Mouse (Mus musculus) monocyte, adult 5-6 weeks (primary cell): ENCODE data around the gene Psmb9. TPM values are rescaled to one million over a fixed set of nuclear protein-coding genes. Genes with fewer than 3 reads are reported as not detected.

Experiments used
- ATAC-seq: fragments of 153-309, 156-312 bp; replicated peaks from 2 replicates; pipeline ENCODE4 v1.8.0; 2017; ENCODE audit warnings: mild to moderate bottlenecking; ENCODE audit not compliant: low TSS enrichment, insufficient number of reproducible peaks, severe bottlenecking, poor library complexity, low FRiP score
- total RNA-seq: library from RNA; stranded (forward); fragments of 200-1000, 200-491, 200-594 nt; gene quantifications from 3 replicates; pipeline ENCODE4 v1.2.3, GENCODE M21; 2017

Gene Psmb9
- total RNA-seq, 1 experiment from 2014 or later: 198 TPM

DNA sequence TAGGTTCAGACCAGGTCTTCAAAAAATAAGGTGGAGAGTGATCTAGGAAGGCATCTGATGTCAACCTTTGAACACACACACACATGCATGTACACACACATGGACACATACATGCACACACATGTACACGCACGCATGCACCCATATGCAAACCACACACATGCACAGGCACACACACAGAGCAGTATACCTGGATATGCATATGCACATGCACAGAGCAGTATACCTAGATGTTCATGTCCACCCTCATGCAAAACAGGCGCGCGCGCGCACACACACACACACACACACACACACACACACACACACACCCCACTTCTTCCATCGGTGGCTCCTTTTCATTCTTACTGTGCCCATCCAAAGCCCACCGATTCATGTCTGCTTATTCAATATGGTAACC lies 20.3 kb upstream of the Psmb9 start:
- ATAC-seq: no peak

DNA sequence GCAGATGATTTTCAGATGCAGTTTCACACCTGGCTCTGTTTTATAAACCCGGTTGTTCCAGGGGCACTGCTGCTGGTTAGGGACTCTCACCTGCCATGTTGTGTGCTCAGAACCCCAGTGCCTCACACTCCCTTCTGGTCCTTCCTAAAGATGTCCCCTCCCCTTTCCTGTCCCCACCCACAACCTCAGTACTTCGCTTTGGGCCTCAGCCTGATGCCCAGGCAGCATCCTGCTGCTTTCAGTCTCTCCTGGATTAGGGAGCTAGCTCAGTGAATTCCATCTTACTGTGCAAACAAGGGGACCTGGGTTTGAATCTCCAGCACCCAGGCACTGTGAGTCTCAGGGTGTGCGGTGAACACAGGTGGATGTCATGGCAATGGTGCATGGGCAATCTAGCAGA lies 19.9 kb upstream of the Psmb9 start:
- no peak for ATAC-seq

DNA sequence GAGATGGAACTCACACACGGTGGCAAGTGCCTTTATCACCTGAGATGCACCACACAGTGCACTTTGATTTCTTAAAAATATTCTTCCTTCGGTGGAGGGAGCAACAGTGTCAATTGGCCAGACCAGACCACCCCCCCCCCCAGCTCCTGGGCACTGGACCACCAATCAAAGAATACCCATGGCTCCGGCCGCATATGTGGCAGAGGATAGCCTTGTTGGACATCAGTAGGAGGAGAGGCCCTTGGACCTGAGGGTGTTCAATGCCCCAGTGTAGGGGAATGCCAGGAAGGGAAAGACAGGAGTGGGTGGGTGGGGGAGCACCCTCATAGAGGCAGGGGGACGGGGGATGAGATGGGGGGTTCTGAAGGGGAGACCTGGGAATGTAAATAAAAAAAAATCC lies 19.2 kb upstream of the Psmb9 start:
- no peak for ATAC-seq

DNA sequence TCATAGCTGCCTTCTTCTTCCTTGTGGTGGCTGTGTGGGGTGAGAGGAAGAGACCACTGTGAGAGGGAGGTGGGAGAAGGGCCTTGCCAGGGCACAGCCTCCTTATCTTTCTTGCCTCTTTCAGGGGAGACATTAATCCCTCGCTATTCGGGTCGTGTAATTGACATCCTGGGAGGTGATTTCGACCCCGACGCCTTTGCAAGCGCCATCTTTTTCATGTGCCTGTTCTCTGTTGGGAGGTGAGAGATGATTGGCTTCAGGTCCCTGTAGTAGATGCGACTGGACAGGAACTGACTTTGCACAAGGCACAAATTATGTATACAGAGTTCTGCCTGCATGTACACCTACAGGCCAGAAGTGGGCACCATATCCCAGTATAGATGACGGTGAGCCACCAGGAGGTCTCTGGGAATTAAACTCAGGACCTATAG lies 18.2 kb upstream of the Psmb9 start:
- peak; percentile 65 for ATAC-seq

DNA sequence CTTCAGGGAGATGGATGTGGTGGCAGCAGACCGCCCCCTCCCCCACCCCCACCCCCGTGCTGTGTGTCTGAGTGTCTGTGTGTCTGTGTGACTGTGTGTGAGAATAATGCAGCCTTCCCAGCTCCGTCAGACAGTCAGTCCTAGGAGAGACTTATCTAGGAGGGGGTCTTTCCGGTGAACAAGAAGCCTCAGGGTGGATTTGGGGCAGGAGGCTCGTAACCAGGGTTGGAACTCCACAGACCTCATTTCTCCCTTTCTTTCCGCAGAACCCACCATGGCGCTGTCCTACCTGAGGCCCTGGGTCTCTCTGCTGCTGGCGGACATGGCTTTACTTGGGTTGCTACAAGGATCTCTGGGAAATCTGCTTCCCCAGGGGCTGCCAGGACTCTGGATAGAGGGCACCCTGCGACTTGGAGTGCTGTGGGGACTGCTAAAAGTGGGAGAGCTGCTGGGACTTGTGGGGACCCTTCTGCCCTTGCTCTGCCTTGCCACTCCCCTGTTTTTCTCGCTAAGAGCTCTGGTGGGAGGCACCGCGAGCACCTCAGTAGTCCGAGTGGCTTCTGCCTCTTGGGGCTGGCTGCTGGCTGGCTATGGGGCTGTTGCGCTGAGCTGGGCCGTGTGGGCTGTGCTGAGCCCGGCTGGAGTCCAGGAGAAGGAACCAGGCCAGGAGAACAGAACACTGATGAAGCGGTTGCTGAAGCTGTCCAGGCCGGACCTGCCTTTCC lies 17.6 kb upstream of the Psmb9 start:
- ATAC-seq: no peak

DNA sequence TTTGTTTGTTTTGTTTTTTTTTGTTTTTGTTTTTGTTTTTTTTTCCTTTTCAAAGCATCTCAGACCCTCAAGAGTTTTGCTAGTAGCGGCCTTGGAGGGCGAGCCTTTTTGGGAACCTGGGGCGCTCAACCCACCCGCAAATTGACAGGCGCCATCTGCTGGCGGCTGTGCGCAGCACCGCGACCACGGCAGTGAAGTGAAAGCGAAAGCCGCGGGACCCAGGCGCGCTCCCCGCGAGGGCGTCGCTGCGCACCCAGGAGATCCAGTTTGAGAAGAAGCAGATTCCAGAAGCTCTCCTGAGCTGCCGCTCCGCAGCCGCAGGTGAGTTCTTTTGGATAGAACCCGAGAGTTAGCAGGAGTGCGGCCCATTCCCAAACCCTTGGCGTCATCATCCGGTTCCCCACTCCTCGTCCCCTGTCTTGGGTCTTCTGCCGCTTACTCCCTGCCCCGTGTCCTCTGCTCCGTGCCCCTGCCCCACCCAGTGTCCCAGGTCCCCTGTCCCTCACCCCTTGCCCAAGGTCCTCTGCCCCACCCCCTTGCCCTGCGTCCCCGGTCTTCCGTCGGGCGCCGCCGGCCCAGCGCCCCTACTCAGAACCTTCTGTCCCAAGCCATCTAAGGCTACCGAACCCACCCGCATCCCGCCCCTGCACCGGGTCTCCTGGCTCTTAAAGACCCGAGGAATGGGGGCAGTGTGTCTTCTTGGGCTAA lies 16.9 kb upstream of the Psmb9 start:
- ATAC-seq: peak; percentile 65

DNA sequence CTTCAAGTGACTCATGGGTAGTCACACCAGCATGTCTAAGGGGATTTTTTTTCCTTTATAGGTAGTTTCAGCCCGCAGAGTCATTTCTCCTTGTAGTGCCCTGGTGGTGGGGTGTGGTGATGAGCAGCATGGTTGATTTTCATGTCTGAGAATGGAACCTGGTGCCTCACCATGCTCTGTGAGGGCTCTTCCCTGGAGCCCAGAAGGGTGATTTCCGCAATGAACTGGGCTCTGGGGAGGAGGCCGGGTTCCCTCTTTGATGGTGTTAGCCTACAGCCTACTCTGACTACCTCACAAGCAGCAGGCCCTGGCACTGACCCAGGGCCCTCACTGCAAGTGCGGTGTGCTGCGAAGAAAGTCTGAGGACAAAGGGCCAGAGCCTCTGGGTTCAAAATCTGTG lies 15.9 kb upstream of the Psmb9 start, which contains the start of gene Tap2:
Gene Tap2 (plus strand): TSS at position 84 of the 400 bp plus-strand sequence.
- no peak for ATAC-seq

DNA sequence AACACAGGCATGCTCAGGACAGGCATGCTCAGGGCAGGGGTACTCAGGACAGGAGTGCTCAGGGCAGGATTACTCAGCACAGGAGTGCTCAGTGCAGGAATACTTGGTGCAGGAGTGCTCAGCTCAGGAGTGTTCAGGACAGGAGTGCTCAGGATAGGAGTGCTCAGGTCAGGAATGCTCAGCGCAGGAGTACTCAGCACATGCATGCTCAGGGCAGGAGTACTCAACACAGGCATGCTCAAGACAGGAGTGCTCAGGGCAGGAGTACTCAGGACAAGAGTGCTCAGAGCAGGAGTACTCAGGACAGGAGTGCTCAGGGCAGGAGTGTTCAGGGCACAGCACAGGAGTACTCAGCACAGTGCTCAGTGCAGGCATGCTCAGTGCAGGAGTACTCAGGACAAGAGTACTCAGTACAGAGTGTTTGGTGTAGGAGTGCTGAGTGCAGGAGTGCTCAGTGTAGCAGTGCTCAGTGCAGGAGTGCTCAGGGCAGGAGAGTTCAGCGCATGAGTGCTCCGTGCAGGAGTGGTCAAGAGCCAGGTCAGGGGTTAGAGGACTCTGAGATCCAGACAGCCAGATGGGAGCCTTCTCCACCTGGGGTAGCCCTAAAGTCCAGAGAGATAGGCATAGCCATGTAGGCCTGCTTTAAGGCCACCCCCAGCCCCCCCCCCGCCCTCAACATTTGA lies 15.3 kb upstream of the Psmb9 start:
- no peak for ATAC-seq

DNA sequence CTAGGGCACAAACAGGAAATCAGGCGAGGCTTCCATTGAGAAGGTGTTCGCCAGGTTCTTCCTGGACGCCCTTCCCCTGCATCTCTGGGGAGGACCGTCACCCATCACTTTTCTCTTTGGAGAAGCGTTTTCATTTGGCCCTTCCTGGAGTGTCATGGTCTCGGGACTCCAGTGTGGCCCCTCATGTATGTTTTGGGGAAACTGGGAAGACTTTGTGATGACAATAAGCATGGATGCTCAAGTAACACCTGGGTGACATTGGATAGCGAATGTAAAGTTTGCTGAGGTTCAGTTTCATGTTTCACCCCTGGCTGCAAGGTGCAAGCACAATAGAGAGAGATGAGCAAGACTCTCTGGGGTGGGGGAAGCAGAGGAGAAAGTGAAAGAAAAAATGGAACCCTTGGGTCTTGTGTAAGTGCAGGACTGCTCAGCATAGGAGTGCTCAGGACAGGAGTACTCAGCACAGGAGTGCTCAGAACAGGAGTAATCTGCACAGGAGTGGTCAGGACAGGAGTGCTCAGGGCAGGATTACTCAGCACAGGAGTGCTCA lies 14.0 kb upstream of the Psmb9 start:
- ATAC-seq: no peak

DNA sequence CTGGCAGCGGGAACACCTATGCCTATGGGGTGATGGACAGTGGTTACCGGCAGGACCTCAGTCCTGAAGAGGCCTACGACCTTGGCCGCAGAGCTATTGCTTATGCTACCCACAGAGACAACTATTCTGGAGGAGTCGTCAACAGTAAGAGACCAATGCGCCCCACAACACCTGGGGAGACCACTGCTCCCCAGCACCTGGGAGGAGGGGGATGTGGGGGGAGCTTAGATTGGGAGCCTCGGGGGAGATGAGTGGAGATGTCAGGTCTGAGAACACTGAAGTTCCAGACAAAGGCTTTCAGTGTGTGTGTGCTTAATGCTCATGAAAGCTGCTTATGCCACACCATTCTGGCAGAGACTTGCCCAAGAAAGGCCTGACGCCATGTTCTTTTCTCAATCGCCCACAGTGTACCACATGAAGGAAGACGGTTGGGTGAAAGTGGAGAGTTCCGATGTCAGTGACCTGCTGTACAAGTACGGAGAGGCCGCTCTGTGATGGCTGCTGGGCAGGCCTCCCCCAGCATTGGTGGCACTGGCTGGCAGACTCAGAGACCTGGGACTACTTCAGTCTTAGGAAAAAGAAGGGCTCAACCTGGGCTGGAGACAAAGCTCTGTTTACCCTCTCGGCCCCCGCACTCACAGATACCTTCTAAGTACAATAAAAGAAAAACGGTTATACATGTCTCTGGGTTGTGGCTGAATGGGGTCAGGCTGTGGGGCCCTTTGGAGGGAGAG lies 13.4 kb upstream of the Psmb9 start:
- no peak for ATAC-seq

DNA sequence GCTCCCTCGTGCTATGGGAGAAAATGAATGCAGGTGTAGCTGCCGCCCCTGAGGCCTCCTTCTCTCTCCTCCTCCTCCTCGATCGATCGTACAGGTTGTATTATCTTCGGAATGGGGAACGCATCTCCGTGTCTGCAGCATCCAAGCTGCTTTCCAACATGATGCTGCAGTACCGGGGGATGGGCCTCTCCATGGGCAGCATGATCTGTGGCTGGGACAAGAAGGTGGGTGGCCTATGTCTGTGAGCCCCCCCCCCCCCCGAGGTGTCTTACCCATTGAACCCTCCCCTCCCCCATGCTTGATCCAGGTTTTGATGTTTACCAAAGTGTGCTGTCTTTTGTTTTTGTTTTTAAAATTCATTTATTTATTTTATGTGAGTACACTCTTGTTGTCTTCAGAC lies 12.5 kb upstream of the Psmb9 start:
- ATAC-seq: no peak

DNA sequence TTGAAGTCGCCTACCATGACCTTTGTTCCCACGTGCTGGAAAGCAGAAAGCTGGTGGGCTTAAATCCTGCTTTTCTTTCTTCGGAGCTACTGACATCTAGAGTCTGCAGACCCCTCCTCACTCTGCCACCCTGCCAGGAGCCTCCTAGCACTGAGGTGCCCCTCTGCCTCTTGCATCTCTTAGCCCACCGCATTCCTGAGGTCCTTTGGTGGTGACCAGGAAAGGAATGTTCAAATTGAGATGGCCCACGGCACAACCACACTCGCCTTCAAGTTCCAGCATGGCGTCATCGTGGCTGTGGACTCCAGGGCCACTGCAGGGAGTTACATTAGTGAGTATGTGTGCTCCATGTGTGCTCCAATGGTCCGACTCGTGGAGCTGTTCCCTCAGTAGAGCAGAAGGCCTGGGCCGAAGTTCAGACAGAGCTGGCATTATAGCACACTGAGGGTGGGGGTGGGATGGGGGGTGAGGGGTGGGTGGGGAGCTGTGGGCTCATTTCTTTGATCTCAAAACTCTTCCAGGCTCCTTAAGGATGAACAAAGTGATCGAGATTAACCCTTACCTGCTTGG lies 11.6 kb upstream of the Psmb9 start:
- ATAC-seq: no peak

DNA sequence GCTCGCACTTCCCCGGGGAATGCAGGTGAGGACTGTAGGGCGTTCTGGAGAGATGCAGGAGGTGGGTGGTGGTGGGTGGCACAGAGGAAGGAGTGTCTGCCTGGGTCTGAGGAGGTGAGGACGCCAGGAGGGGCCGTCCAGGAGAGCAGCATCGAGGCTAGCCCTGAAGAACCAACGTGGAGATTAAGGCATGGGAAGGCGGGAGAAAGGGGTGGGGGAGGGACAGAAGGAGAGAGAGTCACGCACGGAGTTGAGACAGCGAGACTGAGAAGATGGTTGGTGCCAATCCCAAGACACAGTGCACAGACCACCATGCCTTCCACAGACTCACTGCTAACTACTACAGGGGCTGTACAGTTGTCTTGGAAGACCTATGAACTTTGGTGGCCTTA lies 11.0 kb upstream of the Psmb9 start:
- no peak for ATAC-seq

DNA sequence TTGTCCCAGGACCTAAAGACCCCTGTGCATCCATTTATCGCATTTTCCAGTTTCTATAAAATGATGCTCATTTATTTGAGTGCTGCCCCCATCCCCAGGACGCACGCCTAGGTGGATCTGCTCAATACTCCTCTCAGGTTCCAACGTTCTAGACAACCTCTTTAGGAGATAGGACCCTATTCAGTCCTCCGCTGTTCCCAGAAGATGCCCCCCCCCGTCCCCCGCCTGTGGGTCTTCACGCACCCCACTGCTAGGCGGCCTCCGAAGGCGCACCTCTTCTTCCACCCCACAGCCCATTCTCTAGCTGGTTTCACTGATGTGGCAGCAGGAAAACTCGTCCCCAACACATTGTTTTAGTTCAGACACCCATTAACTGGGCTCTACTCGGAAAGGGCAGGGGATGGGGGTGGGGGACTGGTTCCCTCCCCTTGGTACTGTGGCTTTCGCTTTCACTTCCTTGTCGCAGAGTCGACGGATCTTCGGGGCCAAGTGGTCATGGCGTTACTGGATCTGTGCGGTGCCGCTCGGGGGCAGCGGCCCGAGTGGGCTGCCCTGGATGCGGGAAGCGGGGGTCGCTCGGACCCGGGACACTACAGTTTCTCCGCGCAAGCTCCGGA lies 10.4 kb upstream of the Psmb9 start:
- ATAC-seq: peak; percentile 72

DNA sequence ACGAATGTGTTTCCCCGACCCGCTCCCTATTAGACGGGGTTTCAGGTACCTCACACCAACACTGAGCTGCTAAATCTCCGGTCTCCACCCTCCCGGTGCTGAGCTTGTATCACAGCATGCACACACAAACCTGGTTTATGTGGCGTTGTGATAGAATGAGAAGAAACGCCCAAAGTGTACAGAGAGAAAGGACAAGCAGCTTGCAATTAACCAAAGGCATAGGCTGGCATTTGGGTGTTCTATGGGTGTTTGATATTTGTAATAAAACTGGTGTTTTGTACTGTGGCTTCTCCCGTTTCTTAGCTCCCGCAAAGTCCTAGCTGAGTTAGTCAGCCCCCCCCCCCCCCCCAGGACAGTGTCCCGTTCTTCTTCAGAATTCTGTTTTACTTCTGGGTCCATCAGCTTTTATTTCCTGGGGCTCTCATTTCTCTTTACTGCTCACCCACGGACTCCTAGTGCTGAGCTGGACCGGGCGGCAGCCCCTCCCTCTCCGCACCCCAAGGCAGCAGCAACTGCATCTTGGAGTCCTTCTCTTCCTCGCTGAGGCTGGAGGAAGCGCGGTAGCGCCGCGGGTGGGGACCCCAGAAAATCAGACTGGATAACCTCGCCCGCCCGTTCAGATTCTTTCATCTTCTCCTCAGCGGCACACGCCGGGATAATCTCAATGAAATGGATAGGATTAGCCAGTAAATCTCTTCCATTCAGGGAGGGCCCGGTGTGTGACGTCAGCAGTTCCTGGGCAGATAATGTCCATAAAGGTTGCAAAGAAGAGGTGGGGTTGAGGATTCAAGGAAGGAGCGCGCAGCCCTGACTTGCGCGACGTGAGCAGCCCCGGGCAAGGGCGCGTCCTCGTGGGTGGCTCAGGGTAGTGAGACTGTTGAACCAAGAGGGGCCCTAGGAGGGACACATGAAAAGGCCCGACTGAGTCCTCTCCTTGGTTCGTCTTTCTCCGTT lies 9.7 kb upstream of the Psmb9 start, which contains the start of gene Psmb8:
Gene Psmb8 (plus strand): TSS at position 781 of the 954 bp plus-strand sequence.
- ATAC-seq: peak; percentile 77

DNA sequence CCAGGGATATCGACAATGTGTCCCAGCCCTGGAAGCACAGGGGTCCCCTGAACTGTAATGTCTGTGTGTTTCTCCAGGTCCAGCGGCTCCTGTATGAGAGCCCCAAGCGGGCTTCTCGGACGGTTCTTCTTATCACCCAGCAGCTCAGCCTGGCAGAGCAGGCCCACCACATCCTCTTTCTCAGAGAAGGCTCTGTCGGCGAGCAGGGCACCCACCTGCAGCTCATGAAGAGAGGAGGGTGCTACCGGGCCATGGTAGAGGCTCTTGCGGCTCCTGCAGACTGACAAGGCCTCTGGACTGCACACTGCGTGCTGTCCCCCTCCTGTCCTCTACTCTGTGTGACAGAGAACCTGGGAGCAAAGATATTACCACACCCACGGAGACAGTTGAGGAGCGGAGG lies 8.9 kb upstream of the Psmb9 start:
- 0 out of 2 replicates have a peak, but pooled peaks have one; percentile 20 for ATAC-seq

DNA sequence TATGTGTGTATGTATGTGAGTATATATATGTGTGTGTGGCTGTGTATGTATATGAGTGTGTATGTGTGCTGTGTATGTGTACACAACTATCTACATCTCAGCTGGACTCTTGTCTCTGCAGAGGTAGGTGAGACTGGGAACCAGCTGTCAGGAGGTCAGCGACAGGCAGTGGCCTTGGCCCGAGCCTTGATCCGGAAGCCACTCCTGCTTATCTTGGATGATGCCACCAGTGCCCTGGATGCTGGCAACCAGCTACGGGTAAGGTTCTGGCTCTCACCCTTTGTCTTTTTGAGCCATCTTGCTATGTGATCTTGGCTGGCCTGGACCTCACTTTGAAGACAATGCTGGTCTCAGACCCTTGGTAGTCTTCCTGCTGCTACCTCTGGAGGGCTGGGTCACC lies 7.2 kb upstream of the Psmb9 start:
- no peak for ATAC-seq
